Mouse (Mus musculus): Measurements from ENCODE around the gene Pomt2. TPM values are rescaled to one million over a fixed set of nuclear protein-coding genes. Genes with fewer than 3 reads are reported as not detected.
A peak's percentile ranks its signal among the peaks of the same experiment; 100 is the strongest.

Gene Pomt2
- polyA plus RNA-seq, 1 experiment: 12.2 TPM

GRCm38 (mm10) chr12:87146966-87147365, 802 bp downstream of the Pomt2 start, which contains the start of gene Gstz1:
TSS of gene Gstz1 (plus strand) at chr12:87147165.
- peak within 1 kb of the TSS; percentile 74 for H3K4me3 ChIP-seq (ENCODE audit: control insufficient read depth, insufficient read depth, low read length)
- no peaks in the 10 kb centered on the region for H3K36me3 ChIP-seq (ENCODE audit: control insufficient read depth, insufficient read depth, low read length)
- WGBS: 1% methylated on average over 27 of the region's 27 CpGs
- H3K27me3 ChIP-seq (ENCODE audit: control insufficient read depth, insufficient read depth, low read length): no peaks in the 10 kb centered on the region
- DNase-seq: peak; percentile 93
- peaks cover 3% of the 10 kb centered on the region; the same call in 1 of the 2 replicates for H3K4me1 ChIP-seq (replicated peaks; ENCODE audit: control insufficient read depth, insufficient read depth, low read length)
- H3K27ac ChIP-seq (ENCODE audit: control insufficient read depth, insufficient read depth, low read length): no peak within 1 kb of the TSS
- peak; percentile 43; the same call in 1 of the 2 replicates for TF ChIP-seq POLR2A (IDR thresholded peaks at IDR 0.05; ENCODE audit: control insufficient read depth, extremely low read depth, insufficient read depth, low read length, poor library complexity)
- no peak for TF ChIP-seq CTCF (IDR thresholded peaks at IDR 0.05; ENCODE audit: borderline replicate concordance, control insufficient read depth, extremely low read depth, insufficient read depth, low read length, poor library complexity)

DNA sequence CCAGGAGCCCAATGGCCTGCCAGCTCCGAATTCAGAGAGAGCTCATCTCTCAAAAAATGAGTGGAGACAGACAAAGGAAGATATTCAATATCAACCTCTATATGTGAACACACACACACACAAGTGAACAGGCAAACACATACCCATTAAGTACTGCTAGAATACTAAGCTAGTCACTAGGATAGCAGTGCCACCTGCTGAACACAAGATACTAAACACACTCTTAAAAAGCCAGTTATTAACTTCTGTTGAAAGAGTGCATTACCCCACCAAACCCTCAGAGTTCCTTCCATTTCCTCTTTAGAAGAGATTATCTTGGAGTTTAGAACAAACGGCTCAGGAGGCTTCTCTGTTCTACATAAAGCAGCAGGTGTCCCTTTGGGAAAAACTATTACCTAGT, 5.6 kb downstream of the Pomt2 start:
- Histone ChIP-seq H3K27ac (ENCODE audit: control insufficient read depth, insufficient read depth, low read length) (no peak overlapping the region), H3K27me3 (ENCODE audit: control insufficient read depth, insufficient read depth, low read length) (no peaks in the 10 kb centered on the region), H3K4me3 (ENCODE audit: control insufficient read depth, insufficient read depth, low read length) (no peak overlapping the region), H3K36me3 (ENCODE audit: control insufficient read depth, insufficient read depth, low read length) (no peaks in the 10 kb centered on the region), H3K4me1 (replicated peaks; ENCODE audit: control insufficient read depth, insufficient read depth, low read length) (no peaks in the 10 kb centered on the region)
- TF ChIP-seq POLR2A (IDR thresholded peaks at IDR 0.05; ENCODE audit: control insufficient read depth, extremely low read depth, insufficient read depth, low read length, poor library complexity) (no peak), CTCF (IDR thresholded peaks at IDR 0.05; ENCODE audit: borderline replicate concordance, control insufficient read depth, extremely low read depth, insufficient read depth, low read length, poor library complexity) (no peak)
- WGBS: 84% methylated on average over 2 of the region's 2 CpGs
- no peak for DNase-seq

- Histone ChIP-seq H3K27me3 (ENCODE audit: control insufficient read depth, insufficient read depth, low read length) (no peaks in the 10 kb centered on the region), H3K36me3 (ENCODE audit: control insufficient read depth, insufficient read depth, low read length) (no peaks in the 10 kb centered on the region), H3K27ac (ENCODE audit: control insufficient read depth, insufficient read depth, low read length) (no peak overlapping the region), H3K4me3 (ENCODE audit: control insufficient read depth, insufficient read depth, low read length) (no peak overlapping the region), H3K4me1 (replicated peaks; ENCODE audit: control insufficient read depth, insufficient read depth, low read length) (no peaks in the 10 kb centered on the region)
- 73% methylated on average over 2 of the region's 2 CpGs for WGBS
- no peak for DNase-seq
- TF ChIP-seq CTCF (IDR thresholded peaks at IDR 0.05; ENCODE audit: borderline replicate concordance, control insufficient read depth, extremely low read depth, insufficient read depth, low read length, poor library complexity) (no peak), POLR2A (IDR thresholded peaks at IDR 0.05; ENCODE audit: control insufficient read depth, extremely low read depth, insufficient read depth, low read length, poor library complexity) (no peak)
Measured at GRCm38 (mm10) chr12:87138768-87139167, 9.0 kb downstream of the Pomt2 start.

DNA sequence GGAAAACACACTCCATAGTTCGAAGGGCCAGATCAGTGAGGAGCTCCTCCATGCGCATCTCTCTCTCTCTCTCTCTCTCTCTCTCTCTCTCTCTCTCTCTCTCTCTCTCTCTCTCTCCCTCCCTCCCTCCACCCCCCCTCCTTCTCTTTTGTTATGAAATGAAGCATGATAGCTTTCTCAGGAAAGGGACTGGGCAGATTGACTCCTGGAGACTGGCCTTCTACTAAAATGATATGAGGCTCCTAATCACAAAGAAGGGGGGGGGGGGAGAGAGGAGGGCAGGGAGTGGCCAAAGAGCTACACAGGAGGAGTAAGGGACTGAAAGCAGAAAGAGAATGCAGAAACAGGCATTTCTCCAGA, 9.4 kb downstream of the Pomt2 start:
- Histone ChIP-seq H3K27me3 (ENCODE audit: control insufficient read depth, insufficient read depth, low read length) (no peaks in the 10 kb centered on the region), H3K4me1 (replicated peaks; ENCODE audit: control insufficient read depth, insufficient read depth, low read length) (no peaks in the 10 kb centered on the region), H3K27ac (ENCODE audit: control insufficient read depth, insufficient read depth, low read length) (no peak overlapping the region), H3K36me3 (ENCODE audit: control insufficient read depth, insufficient read depth, low read length) (no peaks in the 10 kb centered on the region), H3K4me3 (ENCODE audit: control insufficient read depth, insufficient read depth, low read length) (no peak overlapping the region)
- DNase-seq: no peak
- 95% methylated on average over 2 of the region's 2 CpGs for WGBS
- no peak for TF ChIP-seq CTCF (IDR thresholded peaks at IDR 0.05; ENCODE audit: borderline replicate concordance, control insufficient read depth, extremely low read depth, insufficient read depth, low read length, poor library complexity)
- no peak for TF ChIP-seq POLR2A (IDR thresholded peaks at IDR 0.05; ENCODE audit: control insufficient read depth, extremely low read depth, insufficient read depth, low read length, poor library complexity)

GRCm38 (mm10) chr12:87137439-87138341, 10.1 kb downstream of the Pomt2 start:
- Histone ChIP-seq H3K36me3 (ENCODE audit: control insufficient read depth, insufficient read depth, low read length) (no peaks in the 10 kb centered on the region), H3K4me1 (replicated peaks; ENCODE audit: control insufficient read depth, insufficient read depth, low read length) (no peaks in the 10 kb centered on the region), H3K27ac (ENCODE audit: control insufficient read depth, insufficient read depth, low read length) (no peak overlapping the region), H3K27me3 (ENCODE audit: control insufficient read depth, insufficient read depth, low read length) (no peaks in the 10 kb centered on the region), H3K4me3 (ENCODE audit: control insufficient read depth, insufficient read depth, low read length) (no peak overlapping the region)
- DNase-seq: no peak
- TF ChIP-seq CTCF (IDR thresholded peaks at IDR 0.05; ENCODE audit: borderline replicate concordance, control insufficient read depth, extremely low read depth, insufficient read depth, low read length, poor library complexity) (no peak), POLR2A (IDR thresholded peaks at IDR 0.05; ENCODE audit: control insufficient read depth, extremely low read depth, insufficient read depth, low read length, poor library complexity) (no peak)
- 96% methylated on average over 15 of the region's 15 CpGs for WGBS

- WGBS: 98% methylated on average over 9 of the region's 9 CpGs
- no peak for TF ChIP-seq POLR2A (IDR thresholded peaks at IDR 0.05; ENCODE audit: control insufficient read depth, extremely low read depth, insufficient read depth, low read length, poor library complexity)
- TF ChIP-seq CTCF (IDR thresholded peaks at IDR 0.05; ENCODE audit: borderline replicate concordance, control insufficient read depth, extremely low read depth, insufficient read depth, low read length, poor library complexity): no peak
- H3K27ac ChIP-seq (ENCODE audit: control insufficient read depth, insufficient read depth, low read length): no peak overlapping the region
- DNase-seq: no peak
- no peaks in the 10 kb centered on the region for H3K27me3 ChIP-seq (ENCODE audit: control insufficient read depth, insufficient read depth, low read length)
- H3K36me3 ChIP-seq (ENCODE audit: control insufficient read depth, insufficient read depth, low read length): no peaks in the 10 kb centered on the region
- no peak overlapping the region for H3K4me3 ChIP-seq (ENCODE audit: control insufficient read depth, insufficient read depth, low read length)
- no peaks in the 10 kb centered on the region for H3K4me1 ChIP-seq (replicated peaks; ENCODE audit: control insufficient read depth, insufficient read depth, low read length)
Measured at GRCm38 (mm10) chr12:87132784-87133183, 15.0 kb downstream of the Pomt2 start.
